Mouse (Mus musculus) forelimb bud, embryonic 11.5 days (tissue): Measurements from ENCODE around the gene Taok1.
A peak's percentile ranks its signal among the peaks of the same experiment; 100 is the strongest.

Source experiments
- DNase-seq: peaks from one replicate; pipeline ENCODE4 v3.0.0-alpha.2; 2012; ENCODE audit warnings: low read depth, low spot score

Taok1 gene

GRCm38 (mm10) chr11:77508068-77509021 is 99.3 kb downstream of the Taok1 start:
- DNase-seq, result peak; percentile 83

- DNase-seq, result no peak
Measured at GRCm38 (mm10) chr11:77507426-77507825, 100.2 kb downstream of the Taok1 start.

GRCm38 (mm10) chr11:77506941-77507340 is 100.7 kb downstream of the Taok1 start:
- no peak for DNase-seq

DNA sequence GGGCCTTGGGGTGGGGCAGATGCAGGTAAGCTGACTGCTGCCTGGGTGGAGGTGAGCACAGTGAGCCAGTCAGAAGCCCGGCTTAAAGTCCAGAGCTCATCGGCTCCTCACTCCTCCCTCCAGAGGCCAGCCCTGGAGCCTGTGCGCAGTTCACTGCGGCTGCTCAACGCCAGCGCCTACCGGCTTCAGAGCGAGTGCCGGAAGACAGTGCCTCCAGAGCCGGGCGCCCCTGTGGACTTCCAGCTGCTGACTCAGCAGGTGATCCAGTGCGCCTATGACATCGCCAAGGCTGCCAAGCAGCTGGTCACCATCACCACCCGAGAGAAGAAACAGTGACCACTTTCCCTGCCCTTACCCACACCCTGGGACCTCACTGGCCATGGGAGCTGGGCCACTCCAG is 101.3 kb downstream of the Taok1 start:
- no peak for DNase-seq

GRCm38 (mm10) chr11:77505291-77505980 is 102.2 kb downstream of the Taok1 start:
- no peak for DNase-seq

GRCm38 (mm10) chr11:77504377-77504776 is 103.2 kb downstream of the Taok1 start:
- no peak for DNase-seq

DNA sequence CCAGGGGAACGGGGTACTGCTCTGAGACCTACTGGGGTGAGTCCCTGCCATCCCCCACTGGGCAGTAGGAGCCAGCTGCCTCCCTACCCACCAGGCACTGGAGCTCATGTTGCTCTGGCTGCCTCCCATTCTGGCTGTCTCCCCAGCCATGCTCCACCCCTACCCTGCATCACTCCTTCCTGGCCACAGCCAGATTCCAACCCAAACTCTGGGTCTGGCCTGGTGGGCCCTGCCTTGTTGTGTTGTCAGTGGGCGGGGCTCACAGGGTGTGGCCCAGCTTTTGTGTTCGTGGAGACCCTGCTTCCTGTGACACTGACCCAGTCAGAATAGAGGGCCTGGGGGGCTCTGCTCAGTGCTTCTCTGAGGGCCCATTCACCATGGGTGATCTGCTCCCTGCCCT is 104.1 kb downstream of the Taok1 start:
- no peak for DNase-seq

DNA sequence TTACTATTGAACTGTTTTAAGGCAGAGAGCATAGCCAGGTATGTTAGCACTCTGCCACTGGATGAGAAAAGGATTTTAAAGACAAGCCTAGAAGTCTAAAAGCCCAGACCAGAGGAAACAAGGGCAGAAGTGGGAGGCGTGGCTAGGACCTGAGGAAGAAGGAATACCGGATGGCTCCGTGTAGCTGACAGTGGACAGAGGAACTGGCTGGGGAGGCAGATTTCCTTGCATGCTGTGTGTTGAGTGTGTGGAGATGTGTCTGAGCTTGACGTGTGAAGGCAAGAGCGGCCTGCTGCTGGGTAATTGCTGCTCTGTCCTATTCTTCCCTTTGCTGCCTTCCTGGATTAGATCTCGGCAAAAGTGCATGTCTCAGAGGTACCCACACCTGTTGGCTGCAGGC is 105.1 kb downstream of the Taok1 start:
- no peak for DNase-seq

GRCm38 (mm10) chr11:77501971-77502370 is 105.6 kb downstream of the Taok1 start:
- no peak for DNase-seq

GRCm38 (mm10) chr11:77501392-77501791 is 106.2 kb downstream of the Taok1 start:
- DNase-seq, result peak; percentile 72

GRCm38 (mm10) chr11:77500361-77501325 is 107.0 kb downstream of the Taok1 start:
- no peak for DNase-seq

DNA sequence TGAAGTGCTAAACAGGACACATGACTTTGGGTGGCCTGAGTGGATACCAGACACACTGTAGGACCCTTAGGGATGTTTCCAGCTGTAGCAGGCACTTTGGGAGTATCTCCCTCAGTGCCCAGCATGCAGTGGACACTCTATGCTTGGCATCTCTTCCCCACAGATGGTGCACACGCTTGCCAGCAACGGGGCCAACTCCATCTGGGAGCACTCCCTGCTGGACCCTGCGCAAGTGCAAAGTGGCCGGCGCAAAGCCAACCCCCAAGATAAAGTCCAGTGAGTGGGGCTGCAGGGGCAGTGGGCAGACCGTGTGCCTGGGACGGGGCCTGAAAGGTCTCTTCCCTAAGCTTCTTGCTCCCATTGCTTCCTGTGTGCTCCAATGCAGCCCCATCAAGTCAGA is 108.3 kb downstream of the Taok1 start:
- DNase-seq, result no peak

GRCm38 (mm10) chr11:77498261-77499139 is 109.1 kb downstream of the Taok1 start:
- no peak for DNase-seq

GRCm38 (mm10) chr11:77497851-77498250 is 109.8 kb downstream of the Taok1 start:
- DNase-seq, result no peak

DNA sequence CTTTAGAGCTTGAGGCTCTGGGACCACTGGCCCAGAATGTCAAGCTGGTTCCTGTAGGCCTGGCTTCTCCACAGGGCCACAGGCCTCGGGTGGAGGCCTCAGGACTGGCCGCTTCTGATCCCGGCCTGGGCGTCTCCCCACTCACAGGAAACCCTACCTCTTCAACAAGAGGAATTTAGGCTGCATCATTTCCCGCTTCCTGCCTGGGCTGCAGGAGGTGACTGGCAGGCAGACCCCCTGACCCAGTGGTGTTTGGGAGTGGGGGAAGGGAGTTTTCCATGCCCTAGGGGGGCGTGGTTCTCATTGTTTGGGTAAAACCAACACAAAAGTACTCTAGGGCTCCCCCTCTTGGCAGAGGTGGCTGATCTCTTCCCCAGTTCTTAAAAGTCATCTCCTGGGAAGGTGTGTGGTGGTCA is 110.3 kb downstream of the Taok1 start:
- DNase-seq, result peak; percentile 89

DNA sequence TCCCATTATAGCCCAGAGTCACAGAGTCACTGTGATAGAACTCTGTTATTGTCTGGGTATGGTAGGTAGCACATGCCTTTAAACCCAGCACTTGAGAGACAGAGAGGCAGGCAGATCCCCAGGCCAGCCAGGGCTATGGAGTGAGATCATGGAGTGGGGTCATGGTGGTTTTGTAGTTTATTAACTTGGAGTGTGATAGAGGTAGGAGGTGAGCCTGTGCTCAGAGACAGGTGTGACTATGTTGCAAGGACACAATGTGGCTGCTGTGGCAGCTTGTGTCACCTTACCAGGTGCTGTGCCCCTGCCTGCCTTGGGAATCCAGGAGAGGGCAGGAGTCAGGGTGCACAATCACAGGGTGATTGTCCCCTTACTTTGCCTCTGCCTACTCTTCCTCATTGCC is 112.1 kb downstream of the Taok1 start:
- DNase-seq, result no peak

GRCm38 (mm10) chr11:77494782-77495181 is 112.8 kb downstream of the Taok1 start:
- DNase-seq, result no peak

GRCm38 (mm10) chr11:77494344-77494676 is 113.3 kb downstream of the Taok1 start:
- no peak for DNase-seq

DNA sequence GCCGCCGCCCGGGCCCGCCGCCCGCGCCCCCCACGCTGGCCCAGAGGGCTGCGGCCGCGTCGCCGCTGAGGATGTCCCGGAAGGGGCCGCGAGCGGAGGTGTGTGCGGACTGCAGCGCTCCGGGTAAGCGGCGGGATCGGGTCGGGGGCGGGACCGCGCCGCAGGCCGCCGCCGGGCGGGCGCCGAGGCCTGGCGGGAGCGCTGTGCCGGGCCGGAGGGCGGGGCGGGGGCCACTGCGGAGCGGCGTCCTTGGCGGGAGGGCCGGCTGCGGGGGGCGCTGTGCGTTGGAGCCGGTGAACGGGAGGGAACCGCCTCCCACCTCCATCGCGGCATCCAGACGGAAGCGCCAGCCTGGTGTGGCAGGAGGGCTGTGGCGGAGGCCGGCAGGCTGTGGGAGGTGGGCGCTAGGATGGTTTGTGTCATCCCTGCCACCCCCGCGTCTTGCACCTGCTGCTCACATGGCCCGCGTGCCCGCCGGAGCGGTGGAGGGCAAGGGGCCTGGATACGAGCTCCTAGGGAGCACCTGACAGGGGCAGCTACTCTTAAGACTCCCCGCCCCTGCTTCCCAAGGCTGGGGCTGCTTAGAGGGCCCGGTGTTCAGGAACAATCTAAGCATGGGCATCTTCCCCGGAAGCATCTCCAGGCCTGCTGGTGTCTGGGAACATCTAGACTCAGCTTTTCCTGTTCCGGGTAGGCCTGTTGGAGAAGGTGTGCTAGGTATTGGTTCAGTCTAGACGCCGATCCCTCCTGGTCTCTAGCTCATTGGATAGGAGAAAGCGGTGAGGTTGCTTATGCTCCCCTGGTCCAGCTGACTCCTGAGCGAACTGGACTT is 113.9 kb downstream of the Taok1 start, which contains the start of gene Git1:
TSS of gene Git1 (plus strand) at position 51 of the 832 bp plus-strand sequence.
- no peak for DNase-seq

GRCm38 (mm10) chr11:77492911-77493332 is 114.7 kb downstream of the Taok1 start:
- DNase-seq, result peak; percentile 91
